Mouse (Mus musculus): ENCODE measurements around the gene Wsb2.
"Not testable (repeated sequence)": the region's sequence is repeated elsewhere in the genome, so short reads cannot be mapped to it uniquely, and the experiment has no call there.

Gene Wsb2

DNA sequence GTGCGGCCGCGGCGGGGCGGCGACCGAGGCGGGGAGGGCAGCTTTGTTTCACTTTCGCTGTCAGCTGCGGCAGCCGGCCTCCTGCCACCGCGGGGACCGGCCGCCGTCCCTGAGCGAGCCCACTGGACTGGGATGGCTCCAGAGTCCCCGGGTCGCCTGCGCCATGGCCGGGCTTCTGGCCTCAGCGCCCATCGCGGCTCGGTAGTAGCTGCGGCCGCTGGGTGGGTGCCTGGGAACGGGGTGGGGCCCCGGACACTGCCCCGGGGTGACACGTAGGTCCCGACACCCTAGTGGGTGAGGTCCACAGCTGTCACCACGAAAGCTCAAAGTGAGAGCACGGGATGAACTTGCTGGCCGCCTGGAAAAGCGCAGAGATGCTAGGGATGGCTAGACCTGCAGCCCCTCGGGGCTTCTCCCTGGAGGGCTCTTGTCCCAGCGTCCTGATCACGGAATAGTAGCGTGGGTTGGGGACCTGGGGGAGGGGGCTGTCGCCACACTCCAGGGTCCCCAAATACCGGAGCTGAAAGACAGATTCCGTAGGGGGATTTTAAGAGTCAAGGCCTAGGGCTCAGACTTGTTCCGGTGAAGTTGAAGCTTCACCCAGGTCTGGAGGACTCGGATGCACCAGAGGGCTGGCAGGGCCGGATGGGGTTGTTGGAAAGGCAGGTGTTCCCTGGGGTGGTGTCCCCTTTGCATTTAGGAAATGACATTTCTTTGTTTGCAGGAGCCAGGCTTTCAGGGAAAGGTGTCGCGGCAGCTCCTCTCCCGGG is 559 bp downstream of the Wsb2 start:
- peak; percentile 53 for DNase-seq

DNA sequence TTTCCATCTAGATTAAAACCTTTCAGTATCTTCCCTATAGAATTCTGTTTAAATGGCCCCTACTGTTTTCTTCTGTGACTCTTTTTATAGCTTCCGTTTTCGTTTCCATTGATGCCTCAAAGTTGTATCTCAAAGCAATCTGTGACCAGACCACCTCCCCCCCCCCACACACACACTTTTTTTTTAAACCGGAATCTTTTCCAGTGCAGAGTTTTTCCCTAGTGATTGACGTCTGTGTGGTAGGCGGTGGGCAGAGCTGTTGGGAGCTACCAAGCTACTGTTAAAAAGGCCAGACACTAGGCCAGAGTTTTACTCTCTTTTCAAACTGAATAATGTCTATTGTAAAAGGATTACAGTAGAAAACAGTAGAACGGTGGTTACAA is 1.1 kb downstream of the Wsb2 start:
- no peak for DNase-seq

DNA sequence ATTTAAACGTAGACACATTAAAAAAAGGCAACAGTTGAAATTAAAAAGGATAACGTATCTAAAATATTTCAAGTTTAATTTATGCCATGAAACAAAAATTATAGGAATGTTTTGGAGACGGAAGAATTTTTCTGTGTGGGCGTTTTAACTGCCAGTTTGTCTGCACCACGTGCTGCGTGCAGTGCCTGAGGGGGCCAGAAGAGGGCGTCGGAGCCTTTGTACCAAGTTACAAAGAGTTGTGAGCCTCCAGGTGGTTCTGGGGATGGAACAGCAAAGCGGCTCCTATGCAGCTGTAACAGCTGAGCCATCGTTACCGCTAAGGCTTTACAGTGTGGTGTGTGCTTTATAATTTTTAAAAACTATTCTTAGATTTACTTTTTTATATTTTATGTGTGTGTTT is 1.6 kb downstream of the Wsb2 start:
- DNase-seq, result peak; percentile 50

DNA sequence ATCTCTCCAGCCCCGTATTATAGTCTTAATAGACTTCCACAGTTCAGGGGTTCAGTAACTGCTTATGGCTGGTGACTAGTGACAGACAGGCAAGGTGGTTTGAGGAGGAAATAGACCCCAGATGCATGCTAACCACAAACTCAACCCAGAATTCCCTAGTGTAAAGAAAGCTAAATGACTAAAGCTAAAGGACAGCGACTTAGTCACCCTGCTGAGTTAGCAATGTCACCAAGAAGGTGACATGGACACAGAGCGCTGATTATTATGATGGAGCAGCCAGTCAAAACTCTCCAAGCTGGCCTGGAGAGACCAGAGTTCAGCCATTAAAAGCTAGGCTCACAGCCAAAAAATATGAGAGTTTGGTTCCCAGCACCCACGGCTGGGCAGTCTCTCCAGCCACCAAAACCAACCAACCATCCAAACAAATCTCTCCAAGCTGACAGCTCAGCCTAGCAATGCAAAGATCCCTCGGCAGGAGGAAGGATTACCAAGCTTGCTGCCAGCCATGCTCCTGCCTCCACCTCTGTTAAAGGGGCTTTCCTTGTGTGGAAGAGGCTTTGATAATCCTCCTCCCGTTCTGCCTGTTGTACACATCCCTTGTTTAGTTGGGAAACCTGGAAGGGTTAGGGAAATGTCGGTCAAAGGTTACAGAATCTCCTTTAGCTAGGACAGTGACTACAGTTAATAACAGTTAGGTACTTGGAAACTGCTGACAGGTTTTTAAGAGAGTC is 2.6 kb downstream of the Wsb2 start:
- no peak for DNase-seq

DNA sequence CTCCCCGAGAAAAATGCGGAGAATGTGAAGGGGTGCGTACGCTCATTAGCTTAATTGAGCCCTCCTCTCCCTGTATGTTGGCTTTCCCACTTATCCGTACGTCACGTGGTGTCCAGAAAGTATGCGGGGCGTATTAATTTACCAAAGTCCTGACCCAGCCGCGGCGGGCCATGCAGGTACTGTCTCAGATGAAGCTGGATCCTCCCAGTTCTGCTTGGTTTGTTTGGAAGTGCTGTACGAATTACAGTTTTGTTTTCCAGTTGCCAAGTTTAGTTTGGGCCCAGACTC is 3.1 kb downstream of the Wsb2 start:
- no peak for DNase-seq

DNA sequence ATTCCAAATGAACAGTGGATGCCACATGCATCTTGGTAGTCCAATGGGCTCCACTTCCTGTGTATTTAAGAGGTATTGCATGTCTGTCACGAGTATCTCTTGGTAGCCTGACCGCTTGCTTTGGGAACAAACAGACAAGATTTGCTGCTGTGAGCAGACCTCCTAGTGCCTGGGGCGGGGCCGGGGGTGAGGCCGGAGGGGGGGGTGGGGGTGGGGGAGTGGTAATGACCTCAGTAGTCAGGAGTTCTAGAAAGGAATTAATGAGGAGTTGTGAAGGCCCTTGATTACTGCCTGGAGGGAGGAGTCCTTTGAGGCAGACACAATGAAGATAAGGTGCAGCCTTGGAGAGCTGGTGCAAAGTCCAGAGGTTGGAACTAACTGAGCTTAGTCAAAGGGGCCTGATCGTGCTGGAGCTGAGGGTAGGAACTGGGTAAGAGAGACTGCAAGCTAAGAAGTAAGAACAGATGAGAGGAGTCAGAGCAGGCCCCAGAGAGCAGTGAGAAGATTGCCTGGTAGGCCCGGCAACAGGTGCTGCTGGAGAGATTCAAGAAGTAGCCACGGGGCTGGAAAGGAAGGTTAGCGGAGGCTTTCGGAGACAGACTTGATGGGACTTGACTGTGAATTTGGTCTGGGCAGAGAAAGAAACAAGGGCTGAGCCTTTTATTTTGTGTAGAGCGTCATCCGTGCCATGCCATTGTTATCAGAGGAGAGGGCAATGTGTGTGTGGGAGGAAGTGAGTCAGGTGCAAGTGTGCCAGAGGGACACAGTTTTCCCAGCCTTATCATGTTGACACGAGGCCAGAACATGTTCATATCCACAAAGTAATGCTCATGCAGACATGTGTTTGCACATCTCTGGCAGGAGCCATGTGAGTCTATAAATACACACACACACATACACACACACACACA is 3.8 kb downstream of the Wsb2 start:
- DNase-seq, result no peak

DNA sequence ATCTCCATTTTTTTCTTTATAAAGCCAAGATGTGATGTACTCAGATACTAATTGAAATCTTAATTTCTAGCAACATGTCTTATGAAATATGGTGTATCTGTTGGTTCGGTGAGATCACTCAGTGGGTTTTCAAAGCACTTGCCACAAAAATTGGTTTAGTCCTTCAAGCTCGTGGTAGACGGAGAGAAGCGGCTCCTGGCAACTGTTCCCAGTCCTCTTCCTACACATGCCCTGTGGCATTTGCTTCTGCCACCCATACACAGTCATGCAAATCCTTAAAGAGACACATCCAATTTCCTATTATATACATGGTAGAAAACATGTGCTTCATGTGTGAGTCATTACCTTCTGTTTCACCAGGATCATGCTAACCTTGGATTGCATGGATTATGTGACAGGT is 4.5 kb downstream of the Wsb2 start:
- no peak for DNase-seq

DNA sequence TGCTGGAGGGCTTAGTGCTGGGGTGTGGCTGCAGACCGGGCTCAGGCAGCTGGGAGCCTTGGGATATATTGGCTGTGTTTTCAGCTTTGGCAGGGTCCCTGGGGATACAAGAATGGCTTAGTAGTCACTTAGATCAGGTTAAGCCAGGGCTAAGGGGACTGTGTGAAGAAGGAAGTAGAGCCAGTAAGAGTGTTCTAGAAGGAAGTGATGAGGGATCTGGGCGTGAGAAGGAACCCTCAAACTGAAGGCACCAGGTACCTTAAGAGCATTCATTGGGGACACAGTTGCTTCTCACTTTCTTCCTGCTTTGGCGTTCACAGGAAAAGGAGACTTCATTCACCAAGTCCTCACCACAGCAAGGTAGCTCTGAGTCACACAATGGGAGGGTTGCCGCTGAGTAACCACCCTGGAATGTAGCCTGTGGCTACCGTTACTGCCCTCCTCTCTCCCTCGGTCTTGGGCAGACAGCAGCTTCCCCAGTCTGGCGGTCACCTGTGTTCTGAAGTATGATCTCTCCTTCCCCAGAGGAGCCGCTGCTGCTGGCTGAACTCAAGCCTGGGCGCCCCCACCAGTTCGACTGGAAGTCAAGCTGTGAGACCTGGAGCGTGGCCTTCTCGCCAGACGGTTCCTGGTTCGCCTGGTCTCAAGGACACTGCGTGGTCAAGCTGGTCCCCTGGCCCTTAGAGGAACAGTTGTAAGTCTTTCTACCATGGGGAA is 6.1 kb downstream of the Wsb2 start:
- DNase-seq, result no peak

DNA sequence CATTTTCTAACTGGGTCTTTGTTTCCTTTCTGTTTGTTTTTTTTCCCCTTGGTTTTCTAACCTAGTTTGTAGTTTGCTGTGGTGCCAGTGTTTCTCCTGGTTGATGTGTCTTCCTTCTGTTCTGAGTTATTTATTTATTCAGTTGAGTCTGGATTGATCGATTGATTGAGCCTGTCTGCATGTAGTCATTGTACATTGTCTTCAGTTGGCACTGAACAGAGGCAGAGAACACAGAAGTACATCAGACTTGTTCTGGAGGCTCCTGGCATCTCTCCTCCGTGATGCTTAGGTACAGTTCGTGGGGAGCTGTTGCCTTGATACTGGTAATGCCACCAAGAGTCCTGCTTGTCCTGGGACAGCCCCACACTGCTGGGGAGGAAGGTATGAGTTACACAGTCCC is 7.7 kb downstream of the Wsb2 start:
- no peak for DNase-seq

DNA sequence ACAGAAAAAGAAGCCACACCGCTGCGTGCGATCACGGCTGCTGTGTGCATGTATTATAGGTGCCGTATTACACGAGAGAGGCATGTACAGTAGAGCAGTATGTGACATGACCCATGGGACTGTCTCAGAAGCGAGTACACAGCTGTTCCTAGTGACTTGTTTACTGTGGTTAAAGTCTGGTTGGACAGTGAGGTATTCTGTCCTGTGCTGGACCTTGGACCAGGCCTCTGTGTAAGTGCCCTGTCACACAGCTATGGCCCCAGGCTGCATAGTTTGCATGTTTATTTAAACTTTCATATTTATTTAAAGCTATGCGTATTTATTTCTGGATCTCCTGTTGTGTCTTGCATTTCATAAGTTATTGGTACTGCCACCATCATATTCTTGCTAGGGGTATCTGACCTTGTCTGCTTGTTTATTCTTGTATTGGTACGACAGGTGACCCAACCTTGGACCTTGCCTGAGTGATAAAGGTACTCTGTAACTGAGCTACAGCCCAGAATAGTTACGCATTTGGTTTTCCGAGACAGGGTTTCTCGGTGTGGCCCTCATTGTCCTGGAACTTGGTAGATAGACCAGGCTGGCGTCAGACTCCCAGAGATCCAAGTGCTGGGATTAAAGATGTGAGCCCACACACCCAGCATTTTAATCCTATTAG is 8.9 kb downstream of the Wsb2 start:
- DNase-seq, result no peak

DNA sequence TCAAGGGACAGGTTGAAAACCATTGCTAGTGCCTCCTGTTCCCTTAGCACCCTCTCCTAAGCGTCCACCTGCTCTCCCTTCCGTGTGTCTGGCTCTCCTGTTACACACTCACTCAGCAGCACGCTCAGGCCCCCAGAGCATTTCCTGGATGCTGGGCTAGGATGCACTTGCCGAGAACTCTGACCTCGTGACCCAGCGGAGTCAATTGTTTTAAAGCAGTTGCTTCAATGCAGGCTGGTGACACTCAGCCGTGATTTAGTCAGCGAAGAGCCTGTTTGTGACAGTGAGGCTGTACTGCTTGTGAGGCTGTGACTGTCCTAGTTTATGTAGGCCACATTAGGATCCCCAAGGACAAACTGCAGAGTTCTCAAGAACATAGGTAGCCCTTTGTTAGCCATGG is 10.1 kb downstream of the Wsb2 start:
- DNase-seq, result no peak

DNA sequence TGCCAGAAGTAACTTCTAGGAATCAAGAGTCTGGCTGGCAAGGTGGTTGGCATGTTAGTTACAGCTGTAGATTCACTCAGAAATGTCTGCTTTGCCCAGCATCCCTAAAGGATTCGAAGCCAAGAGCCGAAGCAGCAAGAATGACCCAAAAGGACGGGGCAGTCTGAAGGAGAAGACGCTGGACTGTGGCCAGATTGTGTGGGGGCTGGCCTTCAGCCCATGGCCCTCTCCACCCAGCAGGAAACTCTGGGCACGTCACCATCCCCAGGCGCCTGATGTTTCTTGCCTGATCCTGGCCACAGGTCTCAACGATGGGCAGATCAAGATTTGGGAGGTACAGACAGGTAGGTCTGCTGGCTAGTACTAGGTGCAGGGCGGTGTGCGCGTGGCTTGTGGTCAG is 13.5 kb downstream of the Wsb2 start:
- DNase-seq, result no peak

DNA sequence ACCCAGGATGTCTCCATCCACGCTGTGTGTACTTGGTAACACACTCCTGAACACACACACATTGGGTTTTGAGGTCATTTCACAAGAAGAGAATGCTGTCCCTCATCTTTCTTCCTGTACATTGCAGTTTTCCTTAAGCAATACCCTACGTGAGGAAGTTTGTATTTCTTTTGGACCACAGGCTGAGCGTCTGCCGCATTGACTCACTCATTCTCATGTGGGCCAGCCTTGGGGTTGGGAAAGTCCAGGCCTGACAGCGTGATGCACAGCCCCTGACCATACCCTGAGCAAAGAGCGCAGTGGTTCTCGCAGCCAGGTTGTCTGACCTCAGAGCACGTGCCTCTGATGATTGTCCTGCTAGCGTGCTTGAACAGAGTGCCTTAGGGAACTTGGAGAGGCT is 16.3 kb downstream of the Wsb2 start:
- no peak for DNase-seq

DNA sequence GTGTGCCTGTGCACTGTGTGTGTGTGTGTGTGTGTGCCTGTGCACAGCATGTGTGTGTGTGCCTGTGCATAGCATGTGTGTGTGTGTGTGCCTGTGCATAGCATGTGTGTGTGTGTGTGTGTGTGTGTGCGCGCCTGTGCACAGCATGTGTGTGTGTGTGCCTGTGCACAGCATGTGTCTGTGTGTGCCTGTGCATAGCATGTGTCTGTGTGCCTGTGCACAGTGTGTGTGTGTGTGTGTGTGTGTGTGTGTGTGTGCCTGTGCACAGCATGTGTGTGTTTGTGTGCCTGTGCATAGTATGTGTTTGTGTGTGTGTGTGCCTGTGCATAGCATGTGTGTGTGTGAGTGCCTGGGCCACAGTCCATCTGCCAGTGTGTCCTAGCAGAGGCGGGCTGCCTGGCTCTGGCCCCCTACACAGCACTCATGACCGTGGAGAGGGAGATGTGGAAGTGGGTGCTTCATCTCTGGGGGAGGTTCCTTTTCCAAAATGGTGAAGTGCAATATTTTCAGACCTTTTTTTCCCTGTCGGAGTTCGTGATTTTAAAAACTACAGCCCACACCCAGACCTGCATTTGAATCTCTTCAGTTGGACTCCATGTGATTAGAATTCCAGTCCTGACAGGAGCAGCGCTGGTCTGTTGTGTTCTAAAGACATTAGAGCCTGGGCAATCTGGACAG is 17.4 kb downstream of the Wsb2 start:
- DNase-seq, result no peak

DNA sequence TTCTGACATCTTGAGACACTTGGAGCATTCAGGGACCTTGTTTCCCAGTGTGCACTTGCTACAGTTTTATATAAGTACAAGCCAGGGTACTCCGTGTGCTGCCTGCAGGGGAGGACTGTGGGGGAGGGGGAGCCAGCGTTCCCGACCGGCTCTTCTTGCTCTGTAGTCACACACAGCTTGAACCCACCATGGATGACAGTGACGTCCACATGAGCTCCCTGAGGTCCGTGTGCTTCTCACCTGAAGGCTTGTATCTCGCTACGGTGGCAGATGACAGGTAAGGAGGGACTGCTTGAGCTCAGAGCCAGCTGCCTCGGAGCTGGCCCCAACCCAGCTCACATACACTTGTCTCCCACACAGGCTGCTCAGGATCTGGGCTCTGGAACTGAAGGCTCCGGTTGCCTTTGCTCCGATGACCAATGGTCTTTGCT is 19.2 kb downstream of the Wsb2 start:
- DNase-seq, result no peak

DNA sequence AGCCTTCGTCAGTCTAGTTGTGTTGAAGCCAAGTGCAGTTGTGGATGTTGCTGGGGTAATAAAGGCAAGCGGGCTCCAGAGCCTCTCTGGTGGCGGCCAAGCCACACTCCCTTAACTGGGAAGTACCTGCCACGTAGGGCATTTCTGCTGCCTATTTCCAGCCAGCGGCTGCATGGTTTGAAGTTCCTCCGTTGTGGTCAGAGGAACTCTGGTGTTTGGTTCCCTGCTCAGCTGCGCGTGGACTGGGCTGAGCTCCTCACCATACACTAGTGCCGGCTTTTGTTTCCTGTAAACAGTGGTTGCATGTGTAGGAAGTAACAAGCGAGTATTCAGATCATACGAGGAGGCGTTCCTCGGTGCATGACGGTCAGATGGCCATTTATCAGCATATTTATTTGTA is 20.6 kb downstream of the Wsb2 start:
- not testable (repeated sequence) for DNase-seq

DNA sequence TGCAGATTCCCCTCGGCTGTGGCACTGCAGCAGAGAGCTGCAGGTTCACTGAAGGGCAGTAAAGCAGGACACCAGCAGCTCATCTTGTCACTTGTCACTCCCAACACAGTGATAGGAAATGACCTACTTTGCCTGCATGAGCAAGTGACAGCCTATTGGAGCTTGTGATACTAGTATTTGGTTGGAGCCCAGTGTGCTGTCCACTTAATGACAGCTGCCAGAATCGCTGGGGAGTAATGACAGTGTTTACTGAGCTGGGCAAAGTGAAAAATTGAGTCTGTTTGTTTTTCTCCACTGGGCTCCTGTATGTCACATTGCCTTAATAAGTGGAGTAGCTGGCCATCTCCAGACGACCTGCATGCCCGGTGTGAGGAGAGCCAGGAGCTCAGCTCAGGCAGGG is 23.1 kb downstream of the Wsb2 start:
- no peak for DNase-seq

DNA sequence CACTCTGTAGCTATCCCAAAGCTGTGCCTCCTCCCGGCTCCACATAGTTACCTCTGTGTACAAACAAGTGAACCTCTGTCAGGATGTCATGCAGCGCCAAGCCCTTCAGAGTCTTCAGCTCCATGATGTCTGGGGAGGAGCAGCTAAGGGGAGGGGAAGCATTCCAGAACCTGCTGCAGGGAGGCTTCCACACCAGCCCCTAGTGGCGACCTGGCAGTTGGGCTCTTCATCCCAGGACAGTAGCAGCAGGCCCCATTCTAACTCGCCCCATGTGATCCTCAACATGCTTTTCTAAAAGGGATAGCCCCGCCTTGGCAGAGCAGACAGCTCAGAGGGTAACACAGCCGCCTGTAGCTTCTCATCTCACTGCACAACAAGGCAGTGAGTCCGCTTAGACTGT is 24.7 kb downstream of the Wsb2 start:
- no peak for DNase-seq

DNA sequence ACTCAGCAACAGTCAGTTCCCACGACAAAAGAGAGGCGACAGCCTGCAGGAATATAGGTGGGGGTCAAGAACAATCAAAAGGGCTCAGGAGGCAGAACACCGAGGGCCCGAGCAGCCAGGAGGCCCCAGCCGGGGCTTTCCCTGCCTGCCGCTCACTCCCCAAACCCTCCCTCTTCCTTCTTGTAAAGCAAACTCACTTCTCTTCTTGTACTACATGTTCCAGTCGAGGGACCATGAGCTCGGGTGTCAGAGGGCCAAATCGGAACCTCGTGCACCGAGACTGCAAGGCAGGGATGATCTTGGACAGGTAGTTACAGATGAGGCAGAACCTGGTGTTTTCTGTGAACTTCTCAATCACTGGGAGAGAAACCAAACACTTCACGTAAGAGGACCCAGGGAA is 26.1 kb downstream of the Wsb2 start:
- DNase-seq, result no peak

DNA sequence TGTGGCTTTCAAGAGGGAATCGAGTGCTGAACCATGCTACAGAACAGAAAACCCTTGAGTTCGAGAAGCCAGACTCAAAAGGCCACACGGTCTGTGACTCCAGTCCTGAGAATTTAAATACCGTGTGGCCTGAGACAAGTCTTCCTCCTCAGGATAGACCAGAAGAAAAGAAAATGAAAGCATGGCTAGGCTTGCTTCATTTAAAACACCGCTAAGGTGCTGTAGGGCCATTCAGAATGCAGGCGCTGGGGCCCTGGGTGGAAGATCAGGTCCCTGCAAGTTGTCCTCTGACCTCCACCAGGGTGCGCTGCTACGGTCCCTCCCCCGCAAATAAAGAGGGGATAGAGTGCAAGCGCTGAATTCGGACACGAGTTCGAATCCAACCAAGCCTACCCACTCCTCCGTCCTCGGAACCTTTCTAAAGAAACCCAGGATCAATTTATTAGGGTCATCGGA is 31.2 kb downstream of the Wsb2 start:
- DNase-seq, result peak; percentile 60

DNA sequence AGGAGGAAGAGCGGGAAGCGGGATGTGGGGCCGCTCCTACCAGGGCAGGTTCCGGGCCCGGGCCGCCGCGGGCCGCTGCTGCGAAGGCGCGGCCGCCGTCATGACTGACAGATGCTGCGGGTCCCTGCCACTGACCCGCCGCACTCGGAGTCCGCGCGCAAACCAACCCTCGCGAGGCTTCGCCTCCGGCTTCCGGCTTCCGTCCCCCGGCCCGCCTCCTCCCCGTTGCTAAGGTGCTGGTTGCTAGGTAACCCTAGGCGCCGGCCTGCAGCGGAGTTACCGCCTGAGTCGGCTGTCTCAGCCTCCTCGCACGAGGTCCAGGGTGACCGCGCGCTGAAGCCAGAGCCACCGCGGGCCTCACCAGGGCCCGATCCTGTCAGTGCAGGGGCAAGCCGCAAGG is 31.8 kb downstream of the Wsb2 start, which contains the start of gene Rfc5:
Rfc5 (minus strand) TSS at position 171 of the 400 bp plus-strand sequence.
- DNase-seq, result peak; percentile 90

DNA sequence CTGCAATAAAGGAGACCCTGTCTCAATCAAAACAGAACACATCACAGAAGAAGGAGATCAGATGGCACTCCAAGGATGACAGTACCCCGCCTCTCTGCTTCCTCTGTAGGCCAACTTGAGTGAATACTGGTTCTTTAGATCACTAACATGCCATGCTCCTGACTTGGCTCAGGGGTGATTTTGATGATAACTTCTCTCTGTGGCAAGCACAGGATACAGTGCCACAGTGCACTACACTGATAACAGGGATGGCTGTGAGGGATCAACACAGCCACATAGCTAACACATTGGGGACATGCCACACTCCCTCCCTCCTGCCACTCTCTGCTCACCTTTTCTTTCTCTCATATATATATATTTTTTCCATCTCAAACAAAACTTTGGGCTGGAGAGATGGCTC is 33.8 kb downstream of the Wsb2 start:
- DNase-seq, result no peak

All from cerebellum, adult 11-12 months (tissue).